In genomic region chr5:110807453-110807852, GRCm38 (mm10) we compare ENCODE assay signal across 9 mouse cellular contexts. TPM values are rescaled to one million over a fixed set of nuclear protein-coding genes. Genes with fewer than 3 reads are reported as not detected.
DNase-seq lines count a peak whose midpoint lies in the region; ATAC-seq and TF ChIP-seq lines count a peak whose summit lies in the region.
"Had no signal": no experiment of that assay in that cellular context is flagged by ENCODE, and none has a peak within 500 bp of the region (broad histone marks: within the 10 kb centered on the region; RNA-seq: fewer than 3 reads in every experiment).

No protein-coding gene starts in this region.

- peak overlapping the region; percentile 83 for H3K27ac ChIP-seq in heart, adult 2 months
- peak overlapping the region; percentile 94 for H3K27ac ChIP-seq in ES-Bruce4 (ENCODE audit: insufficient read depth, low read length)
- no peak overlapping the region for H3K27ac ChIP-seq in forebrain, postnatal 0 days (ENCODE audit: low read depth, low read length)
- H3K27ac ChIP-seq in liver, embryonic 16.5 days (ENCODE audit: low read length): peak overlapping the region; percentile 96

- peaks cover 15% of the 10 kb centered on the region for H3K4me1 ChIP-seq in heart, adult 2 months (ENCODE audit: control insufficient read depth, insufficient read depth, low read length)
- peaks cover 2% of the 10 kb centered on the region for H3K4me1 ChIP-seq in ES-Bruce4 (ENCODE audit: control insufficient read depth, insufficient read depth, low read length)
- H3K4me1 ChIP-seq in forebrain, postnatal 0 days (ENCODE audit: insufficient read depth): peaks cover 26% of the 10 kb centered on the region
- H3K4me1 ChIP-seq in liver, embryonic 16.5 days (ENCODE audit: control insufficient read depth, low read depth, low read length): peaks cover 62% of the 10 kb centered on the region

- peak overlapping the region; percentile 91; the same call in 1 of the 2 replicates for H3K4me3 ChIP-seq in heart, adult 2 months
- H3K4me3 ChIP-seq in ES-Bruce4 (ENCODE audit: low read depth, low read length): peak overlapping the region; percentile 88
- H3K4me3 ChIP-seq in forebrain, postnatal 0 days (ENCODE audit: low read depth, low read length): peak overlapping the region; percentile 98
- peak overlapping the region; percentile 90 for H3K4me3 ChIP-seq in liver, embryonic 16.5 days (ENCODE audit: low read depth, low read length)

- 79% methylated on average over 4 of the region's 4 CpGs for WGBS in heart, adult 2 months
- WGBS in forebrain, postnatal 0 days: 82% methylated on average over 4 of the region's 4 CpGs
- 74% methylated on average over 4 of the region's 4 CpGs for WGBS in liver, embryonic 16.5 days (ENCODE audit: insufficient replicate concordance)

- intact Hi-C loops in heart, adult 2 months (cut with DNase I): no loop called here

- H3K4me2 ChIP-seq in forebrain, postnatal 0 days (ENCODE audit: low read depth): peak overlapping the region; percentile 96
- H3K4me2 ChIP-seq in liver, embryonic 16.5 days (ENCODE audit: low read depth, low read length): peak overlapping the region; percentile 80

- H3K79me2 ChIP-seq in heart, adult 2 months (replicated peaks; ENCODE audit: control insufficient read depth, insufficient read depth, low read length): peaks cover 5% of the 10 kb centered on the region

- H3K36me3 ChIP-seq in heart, adult 2 months (ENCODE audit: control insufficient read depth, insufficient read depth, low read length): peaks cover 5% of the 10 kb centered on the region
- peaks cover 6% of the 10 kb centered on the region; the same call in 1 of the 2 replicates for H3K36me3 ChIP-seq in ES-Bruce4 (ENCODE audit: control insufficient read depth, insufficient read depth, low read length, poor library complexity, severe bottlenecking)
- H3K36me3 ChIP-seq in forebrain, postnatal 0 days (ENCODE audit: insufficient read depth): peaks cover 17% of the 10 kb centered on the region
- H3K36me3 ChIP-seq in liver, embryonic 16.5 days (ENCODE audit: control insufficient read depth, insufficient read depth): peaks cover 11% of the 10 kb centered on the region

- no peak for ATAC-seq in forebrain, postnatal 0 days
- no peak for ATAC-seq in liver, embryonic 16.5 days (ENCODE audit: low read depth)

- no peaks in the 10 kb centered on the region for H3K27me3 ChIP-seq in heart, adult 2 months (ENCODE audit: control insufficient read depth, insufficient read depth, low read length)
- no peaks in the 10 kb centered on the region for H3K27me3 ChIP-seq in ES-Bruce4 (ENCODE audit: control insufficient read depth, insufficient read depth, low read length, poor library complexity, severe bottlenecking)
- H3K27me3 ChIP-seq in forebrain, postnatal 0 days (ENCODE audit: insufficient read depth, low read length): no peaks in the 10 kb centered on the region
- H3K27me3 ChIP-seq in liver, embryonic 16.5 days (ENCODE audit: control insufficient read depth, insufficient read depth, low read depth, low read length): no peaks in the 10 kb centered on the region

- no peak for TF ChIP-seq POLR2A in heart, adult 2 months (IDR thresholded peaks at IDR 0.05; ENCODE audit: insufficient read depth, low read depth, low read length)
- no peak for TF ChIP-seq POLR2A in ES-Bruce4 (IDR thresholded peaks at IDR 0.05; ENCODE audit: insufficient read depth, low read length)

- no peak for DNase-seq in heart, adult 2 months
- DNase-seq in heart, adult 9 months (ENCODE audit: low spot score in 2 of 2): no peak
- DNase-seq in forebrain, postnatal 0 days: no peak
- no peak for DNase-seq in natural killer cell, adult 2 months (ENCODE audit: low spot score in 2 of 2)
- DNase-seq in adrenal gland, postnatal 25 days: no peak
- DNase-seq in layer of hippocampus, adult 8-10 months (ENCODE audit: low spot score in 2 of 2): no peak
- DNase-seq: lung, postnatal 36 days had no signal

- H3K9ac ChIP-seq in heart, adult 2 months (ENCODE audit: low read depth, low read length): peak overlapping the region; percentile 99; the same call in 1 of the 2 replicates
- H3K9ac ChIP-seq in ES-Bruce4 (ENCODE audit: low read depth, poor library complexity, severe bottlenecking): peak overlapping the region; percentile 97
- H3K9ac ChIP-seq in forebrain, postnatal 0 days: no peak overlapping the region; the same call in 1 of the 2 replicates
- peak overlapping the region; percentile 100 for H3K9ac ChIP-seq in liver, embryonic 16.5 days (ENCODE audit: low read depth, low read length)

- H3K9me3 ChIP-seq in ES-Bruce4 (replicated peaks; ENCODE audit: control insufficient read depth, insufficient read depth, low read length, poor library complexity, severe bottlenecking): no peaks in the 10 kb centered on the region
- no peaks in the 10 kb centered on the region for H3K9me3 ChIP-seq in forebrain, postnatal 0 days (ENCODE audit: low read length)
- no peaks in the 10 kb centered on the region for H3K9me3 ChIP-seq in liver, embryonic 16.5 days (replicated peaks; ENCODE audit: control insufficient read depth, low read length)

- no peak for TF ChIP-seq CTCF in heart, adult 2 months (IDR thresholded peaks at IDR 0.05)
- no peak for TF ChIP-seq CTCF in ES-Bruce4 (IDR thresholded peaks at IDR 0.05; ENCODE audit: low read depth, low read length)
- TF ChIP-seq CTCF in forebrain, postnatal 0 days (IDR thresholded peaks at IDR 0.05; ENCODE audit: low read depth): no peak

- no peak for TF ChIP-seq EP300 in heart, adult 2 months (IDR thresholded peaks at IDR 0.05; ENCODE audit: insufficient read depth, low read depth, low read length)
- no peak for TF ChIP-seq EP300 in ES-Bruce4 (IDR thresholded peaks at IDR 0.05; ENCODE audit: insufficient read depth, low read depth, low read length)

RNA-seq across cellular contexts. Expression of gene Ulk1, which starts 2.4 kb away (rescaled TPM):
- total RNA-seq in heart, adult 2 months (2021): 10 to 100 TPM; 64.8 to 82.1 TPM
- 55.9 and 62.6 TPM in 2 replicates for polyA plus RNA-seq in heart, adult 2 months (2012; rRNA removed)
- polyA plus RNA-seq in ES-Bruce4 (2011; ENCODE audit: insufficient read depth, insufficient read length, low read depth, missing spikeins): 126 and 129 TPM in 2 replicates
- total RNA-seq in forebrain, postnatal 0 days (2014; rRNA removed): 49.8 and 65.9 TPM in 2 replicates
- polyA plus RNA-seq in forebrain, postnatal 0 days (2015; fragmentation: Nextera tagmentation; extraction: Ambion mirVana): 16.8 and 20.8 TPM in 2 replicates
- polyA plus RNA-seq in liver, embryonic 16.5 days (2015; fragmentation: Nextera tagmentation; extraction: Ambion mirVana): 12.5 and 13.7 TPM in 2 replicates
- 61.5 and 61.8 TPM in 2 replicates for total RNA-seq in adrenal gland, postnatal 25 days (2021)
- 10 to 100 TPM; 67.6 to 84.3 (median 74.0) TPM for total RNA-seq in layer of hippocampus, adult 8-10 months (2022)

RNA-seq across cellular contexts. Expression of gene Pus1, which starts 27.0 kb away (rescaled TPM):
- total RNA-seq in heart, adult 2 months (2021): 10 to 100 TPM; 19.1 to 21.3 TPM
- polyA plus RNA-seq in heart, adult 2 months (2012; rRNA removed): 15.8 and 16.2 TPM in 2 replicates
- 30.9 and 32.4 TPM in 2 replicates for polyA plus RNA-seq in ES-Bruce4 (2011; ENCODE audit: insufficient read depth, insufficient read length, low read depth, missing spikeins)
- total RNA-seq in forebrain, postnatal 0 days (2014; rRNA removed): 13.5 and 14.2 TPM in 2 replicates
- 16.8 and 17.4 TPM in 2 replicates for polyA plus RNA-seq in forebrain, postnatal 0 days (2015; fragmentation: Nextera tagmentation; extraction: Ambion mirVana)
- 24.5 and 24.6 TPM in 2 replicates for polyA plus RNA-seq in liver, embryonic 16.5 days (2015; fragmentation: Nextera tagmentation; extraction: Ambion mirVana)
- total RNA-seq in adrenal gland, postnatal 25 days (2021): 51.6 and 56.1 TPM in 2 replicates
- total RNA-seq in layer of hippocampus, adult 8-10 months (2022): 10 to 100 TPM; 18.3 to 22.7 (median 20.2) TPM

RNA-seq across cellular contexts. Expression of gene Hscb, which starts 32.1 kb away (rescaled TPM):
- total RNA-seq in heart, adult 2 months (2021): 10 to 100 TPM; 18.5 to 18.7 TPM
- polyA plus RNA-seq in heart, adult 2 months (2012; rRNA removed): 14.8 and 17.7 TPM in 2 replicates
- 41.5 and 46.6 TPM in 2 replicates for polyA plus RNA-seq in ES-Bruce4 (2011; ENCODE audit: insufficient read depth, insufficient read length, low read depth, missing spikeins)
- total RNA-seq in forebrain, postnatal 0 days (2014; rRNA removed): 10.8 and 16.0 TPM in 2 replicates
- 11.2 and 11.9 TPM in 2 replicates for polyA plus RNA-seq in forebrain, postnatal 0 days (2015; fragmentation: Nextera tagmentation; extraction: Ambion mirVana)
- 58.5 and 59.1 TPM in 2 replicates for polyA plus RNA-seq in liver, embryonic 16.5 days (2015; fragmentation: Nextera tagmentation; extraction: Ambion mirVana)
- total RNA-seq in adrenal gland, postnatal 25 days (2021): 16.9 and 17.8 TPM in 2 replicates
- total RNA-seq in layer of hippocampus, adult 8-10 months (2022): 10 to 100 TPM; 12.6 to 17.6 (median 14.5) TPM

RNA-seq across cellular contexts. Expression of gene Chek2, which starts 32.3 kb away (rescaled TPM):
- total RNA-seq in heart, adult 2 months (2021): 1 to 10 TPM; 2.6 to 3.1 TPM
- polyA plus RNA-seq in heart, adult 2 months (2012; rRNA removed): 3.4 and 5.5 TPM in 2 replicates
- 95.0 and 107 TPM in 2 replicates for polyA plus RNA-seq in ES-Bruce4 (2011; ENCODE audit: insufficient read depth, insufficient read length, low read depth, missing spikeins)
- total RNA-seq in forebrain, postnatal 0 days (2014; rRNA removed): 2.9 and 3.8 TPM in 2 replicates
- polyA plus RNA-seq in forebrain, postnatal 0 days (2015; fragmentation: Nextera tagmentation; extraction: Ambion mirVana): 3.4 and 4.3 TPM in 2 replicates
- 29.3 and 34.2 TPM in 2 replicates for polyA plus RNA-seq in liver, embryonic 16.5 days (2015; fragmentation: Nextera tagmentation; extraction: Ambion mirVana)
- 4.1 and 7.6 TPM in 2 replicates for total RNA-seq in adrenal gland, postnatal 25 days (2021)
- 1 to 10 TPM; 1.3 to 2.6 (median 1.7) TPM for total RNA-seq in layer of hippocampus, adult 8-10 months (2022)

RNA-seq across cellular contexts. Expression of gene Ep400, which starts 36.9 kb away (rescaled TPM):
- total RNA-seq in heart, adult 2 months (2021): 10 to 100 TPM; 31.4 to 32.6 TPM
- polyA plus RNA-seq in heart, adult 2 months (2012; rRNA removed): 18.4 and 21.0 TPM in 2 replicates
- polyA plus RNA-seq in ES-Bruce4 (2011; ENCODE audit: insufficient read depth, insufficient read length, low read depth, missing spikeins): 100 and 104 TPM in 2 replicates
- 60.8 and 66.4 TPM in 2 replicates for total RNA-seq in forebrain, postnatal 0 days (2014; rRNA removed)
- polyA plus RNA-seq in forebrain, postnatal 0 days (2015; fragmentation: Nextera tagmentation; extraction: Ambion mirVana): 25.2 and 37.4 TPM in 2 replicates
- 21.8 and 25.1 TPM in 2 replicates for polyA plus RNA-seq in liver, embryonic 16.5 days (2015; fragmentation: Nextera tagmentation; extraction: Ambion mirVana)
- total RNA-seq in adrenal gland, postnatal 25 days (2021): 64.8 and 96.4 TPM in 2 replicates
- total RNA-seq in layer of hippocampus, adult 8-10 months (2022): 100 to 1,000 TPM in 3 of 4 experiments, 10 to 100 TPM in 1; 84.2 to 115 (median 114) TPM
